Mouse (Mus musculus) testis, adult 2 months (tissue): ENCODE measurements around the gene Snrnp35. TPM values are rescaled to one million over a fixed set of nuclear protein-coding genes. Genes with fewer than 3 reads are reported as not detected.
A peak's percentile ranks its signal among the peaks of the same experiment; 100 is the strongest.

Experiments
- H3K27ac ChIP-seq: fragments of 200-500 bp; 2 replicates; pipeline ENCODE4 v1.5.1; 2012; ENCODE audit warnings: low read depth, low read length; ENCODE audit not compliant: control insufficient read depth, insufficient read depth
- H3K27me3 ChIP-seq: fragments of 200-500 bp; 2 replicates; pipeline ENCODE4 v1.6.1; 2012; ENCODE audit warnings: mild to moderate bottlenecking, low read length, moderate library complexity; ENCODE audit not compliant: control insufficient read depth, insufficient read depth
- H3K36me3 ChIP-seq: fragments of 200-500 bp; 2 replicates; pipeline ENCODE4 v1.6.1; 2012; ENCODE audit warnings: mild to moderate bottlenecking, low read length; ENCODE audit not compliant: control insufficient read depth, insufficient read depth
- H3K4me1 ChIP-seq: fragments of 200-500 bp; 2 replicates; pipeline ENCODE4 v1.6.1; 2012; ENCODE audit warnings: low read length; ENCODE audit not compliant: control insufficient read depth, insufficient read depth
- H3K4me3 ChIP-seq: fragments of 200-500 bp; 2 replicates; pipeline ENCODE4 v1.5.1; 2012; ENCODE audit warnings: low read depth, mild to moderate bottlenecking, low read length, moderate library complexity, mixed read lengths; ENCODE audit not compliant: control insufficient read depth
- CTCF ChIP-seq: fragments of 200-500 bp; IDR thresholded peaks from 2 replicates; pipeline ENCODE4 v1.5.1; 2012; ENCODE audit warnings: low read depth, mild to moderate bottlenecking, inconsistent platforms, low read length, moderate library complexity; ENCODE audit not compliant: control insufficient read depth, insufficient read depth, insufficient replicate concordance
- POLR2A ChIP-seq: fragments of 200-500 bp; IDR thresholded peaks from 2 replicates; pipeline ENCODE4 v1.6.1; 2012; ENCODE audit warnings: low read depth, mild to moderate bottlenecking, inconsistent platforms, low read length, moderate library complexity; ENCODE audit not compliant: control insufficient read depth
- polyA plus RNA-seq: library from polyadenylated mRNA; depleted of rRNA; stranded (reverse); fragments of >200 nt; gene quantifications from 2 replicates; pipeline ENCODE4 v1.2.3, GENCODE M21; 2012; rRNA removed

The Snrnp35 gene
- polyA plus RNA-seq: 26.5 and 35.7 TPM in 2 replicates

GRCm38 (mm10) chr5:124482966-124483654 is at the start of gene Snrnp35:
TSS of gene Snrnp35 (plus strand) at chr5:124483134.
- Histone ChIP-seq H3K36me3 (no peaks in the 10 kb centered on the region), H3K4me3 (peak within 1 kb of the TSS; percentile 99), H3K4me1 (peaks cover 12% of the 10 kb centered on the region), H3K27ac (peak within 1 kb of the TSS; percentile 96), H3K27me3 (no peaks in the 10 kb centered on the region)
- TF ChIP-seq POLR2A (peak; percentile 92), CTCF (no peak)

DNA sequence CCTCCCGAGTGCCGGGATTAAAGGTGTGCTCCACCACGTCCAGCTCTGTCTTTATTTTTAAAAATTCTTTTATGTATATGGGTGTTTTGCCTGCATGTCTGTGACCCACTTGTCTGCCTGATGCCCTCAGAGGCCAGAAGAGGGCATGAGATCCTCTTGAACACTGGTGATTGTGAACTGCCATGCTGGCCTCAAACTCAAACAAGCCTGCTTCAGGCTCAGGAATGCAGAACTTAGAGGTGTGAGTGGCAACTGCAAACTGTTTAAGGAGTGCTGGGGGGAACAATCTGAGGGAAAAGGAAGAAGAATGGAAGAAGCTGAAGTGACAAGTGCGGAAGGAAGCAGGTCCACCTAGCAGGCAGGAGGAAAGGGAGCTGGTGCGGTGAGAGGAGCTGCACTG is 44.7 kb upstream of the Snrnp35 start:
- H3K36me3 ChIP-seq: no peaks in the 10 kb centered on the region
- H3K27ac ChIP-seq: peak overlapping the region; percentile 27
- peaks cover 8% of the 10 kb centered on the region for H3K4me1 ChIP-seq
- no peak overlapping the region for H3K4me3 ChIP-seq
- TF ChIP-seq POLR2A (no peak), CTCF (peak; percentile 12; the same call in 1 of the 2 replicates)
- no peaks in the 10 kb centered on the region for H3K27me3 ChIP-seq

DNA sequence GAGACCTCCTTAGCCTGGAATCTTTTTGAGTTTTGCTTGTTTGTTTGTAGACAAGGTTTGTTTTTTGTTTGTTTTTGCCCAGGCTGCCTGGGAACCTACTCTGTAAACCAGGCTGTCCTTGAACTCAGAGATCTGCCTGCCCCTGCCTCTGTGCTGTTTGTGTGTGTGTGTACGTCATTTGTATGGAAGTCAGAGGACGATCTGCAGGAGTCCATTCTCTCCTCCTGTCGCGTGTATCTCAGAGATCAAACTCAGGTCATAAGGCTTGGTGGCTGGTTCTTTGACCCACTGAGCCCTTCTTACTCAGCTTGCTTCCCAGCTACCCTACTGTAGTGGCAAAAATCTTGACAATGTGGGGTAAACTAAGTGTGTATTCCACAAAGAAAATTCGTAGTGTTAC is 44.2 kb upstream of the Snrnp35 start:
- Histone ChIP-seq H3K4me3 (no peak overlapping the region; the same call in 1 of the 2 replicates), H3K27ac (peak overlapping the region; percentile 73), H3K36me3 (no peaks in the 10 kb centered on the region), H3K27me3 (no peaks in the 10 kb centered on the region), H3K4me1 (peaks cover 8% of the 10 kb centered on the region)
- TF ChIP-seq CTCF (no peak), POLR2A (no peak)

- Histone ChIP-seq H3K4me3 (peak within 1 kb of the TSS; percentile 82), H3K4me1 (peaks cover 10% of the 10 kb centered on the region), H3K27ac (peak within 1 kb of the TSS; percentile 78), H3K27me3 (no peaks in the 10 kb centered on the region), H3K36me3 (no peaks in the 10 kb centered on the region)
- no peak for TF ChIP-seq CTCF
- TF ChIP-seq POLR2A: peak; percentile 32; the same call in 1 of the 2 replicates
These were observed 43.4 kb upstream of the Snrnp35 start, which contains the start of gene Kmt5a for GRCm38 (mm10) chr5:124439447-124440093. TSS of gene Kmt5a (plus strand) at chr5:124439930.

DNA sequence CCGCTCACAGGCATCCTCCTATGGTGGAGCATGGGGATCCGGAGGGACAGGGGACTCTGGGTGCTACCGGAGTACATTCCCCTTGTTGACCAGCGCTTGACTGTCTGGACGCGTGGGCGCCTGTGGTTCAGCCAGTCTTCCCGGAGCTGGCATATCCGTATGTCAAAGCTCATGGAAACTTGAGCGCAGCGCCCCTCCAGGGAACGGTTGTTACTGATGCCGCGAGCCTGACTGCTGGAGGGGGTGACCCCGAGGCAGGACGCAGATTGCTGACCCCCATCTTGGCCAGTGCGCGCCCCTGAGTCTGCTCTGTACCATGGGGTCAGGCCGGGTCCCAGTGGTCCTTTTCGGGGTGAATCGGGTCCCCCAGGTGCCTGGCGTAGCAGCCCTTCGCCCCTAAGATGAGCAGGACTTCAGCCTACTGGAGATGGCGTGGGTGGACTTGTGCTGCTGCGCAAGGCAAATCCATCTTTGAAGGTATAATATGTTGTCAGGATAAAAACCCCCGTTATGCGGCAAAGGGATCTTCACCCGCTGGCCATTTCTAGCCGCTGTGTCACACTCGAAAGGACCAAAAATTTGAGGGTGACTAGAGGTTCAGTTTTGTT is 42.7 kb upstream of the Snrnp35 start:
- peak overlapping the region; percentile 78 for H3K27ac ChIP-seq
- H3K4me3 ChIP-seq: peak overlapping the region; percentile 82
- H3K27me3 ChIP-seq: no peaks in the 10 kb centered on the region
- no peaks in the 10 kb centered on the region for H3K36me3 ChIP-seq
- TF ChIP-seq CTCF (peak; percentile 18; the same call in 1 of the 2 replicates), POLR2A (no peak; the same call in none of the 2 replicates)
- H3K4me1 ChIP-seq: peaks cover 14% of the 10 kb centered on the region

DNA sequence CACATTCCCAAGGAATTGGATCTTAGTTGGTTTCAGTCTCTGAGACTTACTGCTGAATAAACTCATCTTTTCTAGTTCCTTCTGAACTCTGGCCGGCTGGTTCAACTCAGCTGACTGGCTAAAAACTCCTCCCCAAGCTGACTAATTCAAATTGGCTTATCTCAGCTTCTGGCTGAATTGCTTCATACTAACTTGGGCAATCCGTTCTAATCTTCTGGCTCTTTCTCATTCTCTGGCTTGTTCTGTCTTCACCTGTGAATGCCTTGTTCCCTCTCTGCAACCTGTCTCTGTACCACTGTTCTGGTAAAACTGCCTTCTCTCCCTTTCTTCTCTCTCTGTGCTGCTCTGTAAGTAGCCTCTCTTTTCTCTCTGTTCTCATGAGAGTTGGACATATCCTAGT is 40.3 kb upstream of the Snrnp35 start:
- Histone ChIP-seq H3K27me3 (no peaks in the 10 kb centered on the region), H3K36me3 (no peaks in the 10 kb centered on the region), H3K27ac (no peak overlapping the region), H3K4me1 (peaks cover 22% of the 10 kb centered on the region), H3K4me3 (no peak overlapping the region)
- TF ChIP-seq CTCF: no peak

- Histone ChIP-seq H3K4me3 (no peak overlapping the region), H3K4me1 (peaks cover 17% of the 10 kb centered on the region), H3K27me3 (no peaks in the 10 kb centered on the region), H3K36me3 (peaks cover 3% of the 10 kb centered on the region), H3K27ac (no peak overlapping the region)
- TF ChIP-seq CTCF (no peak), POLR2A (no peak)
These were observed 38.7 kb upstream of the Snrnp35 start for GRCm38 (mm10) chr5:124444208-124444607.
